Mouse (Mus musculus) ES-Bruce4 (cell line): ENCODE results near the gene Tmc6. TPM values are rescaled to one million over a fixed set of nuclear protein-coding genes. Genes with fewer than 3 reads are reported as not detected.

Experiments used
- H3K27ac ChIP-seq: 2 replicates; pipeline ENCODE4 v1.5.1; 2012; ENCODE audit warnings: low read length, inconsistent platforms; ENCODE audit not compliant: insufficient read depth
- H3K27me3 ChIP-seq: 2 replicates; pipeline ENCODE4 v1.6.1; 2012; ENCODE audit warnings: mild to moderate bottlenecking, low read length, inconsistent platforms; ENCODE audit not compliant: control insufficient read depth, poor library complexity, insufficient read depth, severe bottlenecking
- H3K36me3 ChIP-seq: 2 replicates; pipeline ENCODE4 v1.6.1; 2012; ENCODE audit warnings: inconsistent platforms, mild to moderate bottlenecking, low read length, moderate library complexity; ENCODE audit not compliant: control insufficient read depth, poor library complexity, insufficient read depth, severe bottlenecking
- H3K4me1 ChIP-seq: one replicate; pipeline ENCODE4 v1.8.1; 2011; ENCODE audit warnings: low read length; ENCODE audit not compliant: control insufficient read depth, insufficient read depth
- H3K4me3 ChIP-seq: 2 replicates; pipeline ENCODE4 v1.5.1; 2011; ENCODE audit warnings: low read depth, mild to moderate bottlenecking, low read length
- H3K9ac ChIP-seq: 2 replicates; pipeline ENCODE4 v1.6.1; 2012; ENCODE audit warnings: low read depth, mild to moderate bottlenecking, inconsistent platforms; ENCODE audit not compliant: poor library complexity, severe bottlenecking
- H3K9me3 ChIP-seq: replicated peaks from 2 replicates; pipeline ENCODE4 v1.6.1; 2012; ENCODE audit warnings: mild to moderate bottlenecking, low read length, inconsistent platforms; ENCODE audit not compliant: control insufficient read depth, poor library complexity, insufficient read depth, severe bottlenecking
- CTCF ChIP-seq: IDR thresholded peaks from one replicate; pipeline ENCODE4 v1.8.1; 2011; ENCODE audit warnings: low read depth, low read length
- EP300 ChIP-seq: IDR thresholded peaks from 2 replicates; pipeline ENCODE4 v1.6.1; 2011; ENCODE audit warnings: low read depth, low read length; ENCODE audit not compliant: insufficient read depth
- POLR2A ChIP-seq: IDR thresholded peaks from one replicate; pipeline ENCODE4 v1.8.1; 2011; ENCODE audit warnings: low read length; ENCODE audit not compliant: insufficient read depth
- polyA plus RNA-seq: library from polyadenylated mRNA; stranded (reverse); fragments of >200 nt; gene quantifications from 2 replicates; pipeline ENCODE4 v1.2.4, GENCODE M21; 2011; ENCODE audit warnings: low read depth; ENCODE audit not compliant: missing spikeins, insufficient read depth, insufficient read length

The Tmc6 gene
- polyA plus RNA-seq, 1 experiment, result 12.3 TPM

DNA sequence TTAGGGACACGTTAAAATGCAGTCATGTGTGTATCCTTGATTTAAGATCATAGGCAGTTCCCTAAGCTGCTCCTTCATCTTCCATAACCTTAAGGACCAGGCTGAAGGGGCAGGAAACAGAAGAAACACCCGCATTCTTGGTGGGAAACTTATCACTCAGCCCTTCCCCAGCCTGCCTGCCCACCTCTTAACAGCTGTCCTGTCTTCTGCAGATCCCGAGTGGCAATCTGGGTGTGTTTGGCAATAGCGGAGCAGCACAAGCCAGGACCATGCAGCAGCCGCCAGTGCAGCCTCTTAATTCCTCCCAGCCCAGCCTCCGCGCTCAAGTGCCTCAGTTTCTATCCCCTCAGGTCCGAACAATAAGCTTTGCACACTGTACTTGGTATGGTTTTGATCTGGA lies 39.3 kb downstream of the Tmc6 start:
- no peaks in the 10 kb centered on the region for H3K27me3 ChIP-seq
- TF ChIP-seq POLR2A, result no peak
- TF ChIP-seq EP300, result no peak
- TF ChIP-seq CTCF, result no peak
- H3K4me3 ChIP-seq, result no peak overlapping the region
- no peaks in the 10 kb centered on the region for H3K4me1 ChIP-seq
- no peak overlapping the region for H3K9ac ChIP-seq
- no peaks in the 10 kb centered on the region for H3K9me3 ChIP-seq
- peaks cover 28% of the 10 kb centered on the region for H3K36me3 ChIP-seq
- no peak overlapping the region for H3K27ac ChIP-seq

- Histone ChIP-seq H3K4me1 (no peaks in the 10 kb centered on the region), H3K27ac (no peak overlapping the region), H3K4me3 (no peak overlapping the region), H3K27me3 (no peaks in the 10 kb centered on the region), H3K9me3 (no peaks in the 10 kb centered on the region), H3K9ac (no peak overlapping the region), H3K36me3 (peaks cover 28% of the 10 kb centered on the region)
- TF ChIP-seq POLR2A (no peak), EP300 (no peak), CTCF (no peak)
Observed at GRCm38 (mm10) chr11:117742243-117742642, 39.8 kb downstream of the Tmc6 start.

DNA sequence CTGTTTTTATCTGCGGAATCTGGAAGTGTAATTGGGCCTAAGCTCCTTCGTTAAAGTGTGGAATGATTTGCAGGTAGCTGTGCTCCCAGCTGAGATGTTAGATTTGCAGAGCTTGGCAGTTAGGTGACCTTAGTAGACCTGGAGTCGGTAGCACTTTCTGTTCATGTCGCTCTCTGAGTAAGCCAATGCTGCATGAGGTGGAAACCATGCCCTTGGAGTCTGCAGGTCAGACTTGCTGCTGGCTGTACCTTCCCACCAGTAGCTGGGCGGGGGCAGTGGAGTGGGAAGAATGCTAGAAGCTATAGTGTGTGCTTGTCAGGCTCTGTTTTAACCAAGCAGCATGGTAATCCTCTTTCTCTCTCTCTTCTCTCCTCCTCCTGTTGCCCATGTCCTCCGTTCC lies 40.9 kb downstream of the Tmc6 start:
- Histone ChIP-seq H3K9ac (no peak overlapping the region), H3K4me3 (no peak overlapping the region), H3K36me3 (peaks cover 27% of the 10 kb centered on the region), H3K27ac (no peak overlapping the region), H3K4me1 (no peaks in the 10 kb centered on the region), H3K27me3 (no peaks in the 10 kb centered on the region), H3K9me3 (no peaks in the 10 kb centered on the region)
- TF ChIP-seq POLR2A (no peak), EP300 (no peak), CTCF (no peak)

GRCm38 (mm10) chr11:117738123-117738522 lies 43.9 kb downstream of the Tmc6 start:
- no peaks in the 10 kb centered on the region for H3K9me3 ChIP-seq
- TF ChIP-seq POLR2A (no peak), CTCF (no peak), EP300 (no peak)
- H3K36me3 ChIP-seq, result peaks cover 37% of the 10 kb centered on the region

GRCm38 (mm10) chr11:117736037-117736689 lies 45.8 kb downstream of the Tmc6 start:
- Histone ChIP-seq H3K27me3 (no peaks in the 10 kb centered on the region), H3K4me3 (no peak overlapping the region), H3K27ac (no peak overlapping the region), H3K36me3 (peaks cover 32% of the 10 kb centered on the region), H3K4me1 (no peaks in the 10 kb centered on the region), H3K9me3 (no peaks in the 10 kb centered on the region), H3K9ac (no peak overlapping the region)
- TF ChIP-seq CTCF, result no peak
- no peak for TF ChIP-seq EP300
- no peak for TF ChIP-seq POLR2A

More at GRCm38 (mm10) chr11:117738123-117738522, 43.9 kb downstream of the Tmc6 start:
- Histone ChIP-seq H3K4me1 (no peaks in the 10 kb centered on the region), H3K27ac (no peak overlapping the region), H3K4me3 (no peak overlapping the region), H3K27me3 (no peaks in the 10 kb centered on the region), H3K9ac (no peak overlapping the region)

DNA sequence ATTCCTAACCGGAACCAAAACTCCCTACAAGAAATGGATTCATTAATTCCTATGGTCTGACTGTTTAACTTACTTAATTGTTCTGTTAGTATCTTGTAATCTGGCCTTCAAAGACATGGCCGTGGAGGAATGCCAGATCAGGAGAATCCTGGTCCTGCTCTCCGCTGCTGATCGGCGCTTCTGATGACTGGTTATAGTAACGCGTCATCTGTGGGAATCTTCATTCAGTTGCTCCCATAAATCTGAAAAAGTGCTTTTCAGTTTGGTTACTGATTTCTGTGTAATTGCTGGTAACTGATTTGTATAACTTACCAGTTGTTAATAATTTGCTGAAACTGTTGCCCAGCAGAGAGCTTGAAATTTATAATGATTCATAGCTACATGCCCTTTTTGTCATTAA lies 50.5 kb downstream of the Tmc6 start:
- Histone ChIP-seq H3K4me1 (no peaks in the 10 kb centered on the region), H3K4me3 (no peak overlapping the region), H3K36me3 (peaks cover 9% of the 10 kb centered on the region; the same call in 1 of the 2 replicates), H3K9ac (no peak overlapping the region), H3K27me3 (no peaks in the 10 kb centered on the region), H3K9me3 (no peaks in the 10 kb centered on the region), H3K27ac (no peak overlapping the region)
- TF ChIP-seq POLR2A (no peak), CTCF (no peak), EP300 (no peak)
